Mouse (Mus musculus): ENCODE measurements around the gene Tmem143. TPM values are rescaled to one million over a fixed set of nuclear protein-coding genes. Genes with fewer than 3 reads are reported as not detected.
"Not testable (repeated sequence)": the region's sequence is repeated elsewhere in the genome, so short reads cannot be mapped to it uniquely, and the experiment has no call there.

Tmem143 gene
- 80.0 and 80.8 TPM in 2 replicates for total RNA-seq (2021)
- long read RNA-seq, experiment 1, partial matches to known transcripts = 1 of 7 reads
- long read RNA-seq, experiment 1, other reads (novel, unspliced or antisense) = 4 of 7 reads
- long read RNA-seq, experiment 2, transcript Tmem143-201 (8 exons, 2,297 nt) = major isoform, 8 of 13 reads
- long read RNA-seq, experiment 2, partial matches to known transcripts = 2 of 13 reads
- long read RNA-seq, experiment 2, other reads (novel, unspliced or antisense) = 3 of 13 reads

- peak; percentile 97 for DNase-seq
Observed at GRCm38 (mm10) chr7:45896517-45897257, at the start of gene Tmem143, which contains the start of gene Syngr4. TSS of gene Tmem143 (plus strand) at chr7:45896941. TSS of gene Syngr4 (minus strand) at chr7:45896714.

- DNase-seq = no peak
Observed at GRCm38 (mm10) chr7:45848447-45849027, 48.2 kb upstream of the Tmem143 start.

- no peak for DNase-seq
Observed at GRCm38 (mm10) chr7:45850661-45851060, 46.1 kb upstream of the Tmem143 start.

GRCm38 (mm10) chr7:45853089-45853488 lies 43.7 kb upstream of the Tmem143 start:
- DNase-seq = no peak

- DNase-seq = peak; percentile 47
Observed at GRCm38 (mm10) chr7:45856950-45857901, 39.5 kb upstream of the Tmem143 start.

- no peak for DNase-seq
Observed at GRCm38 (mm10) chr7:45859008-45859407, 37.7 kb upstream of the Tmem143 start.

- DNase-seq = no peak
Observed at GRCm38 (mm10) chr7:45862804-45863203, 33.9 kb upstream of the Tmem143 start.

- DNase-seq = no peak
Observed at GRCm38 (mm10) chr7:45864435-45864834, 32.3 kb upstream of the Tmem143 start.

GRCm38 (mm10) chr7:45865925-45866910 lies 30.5 kb upstream of the Tmem143 start:
- DNase-seq = peak; percentile 98

- no peak for DNase-seq
Observed at GRCm38 (mm10) chr7:45867871-45868270, 28.9 kb upstream of the Tmem143 start.

GRCm38 (mm10) chr7:45869107-45869670 lies 27.6 kb upstream of the Tmem143 start:
- DNase-seq = peak; percentile 60

GRCm38 (mm10) chr7:45869787-45870186 lies 27.0 kb upstream of the Tmem143 start:
- peak; percentile 59 for DNase-seq

- no peak for DNase-seq
Observed at GRCm38 (mm10) chr7:45870282-45871058, 26.3 kb upstream of the Tmem143 start.

GRCm38 (mm10) chr7:45872624-45873023 lies 24.1 kb upstream of the Tmem143 start, which contains the start of gene Kdelr1:
TSS of gene Kdelr1 (plus strand) at chr7:45872772.
- peak; percentile 93 for DNase-seq

- DNase-seq = peak; percentile 82
Observed at GRCm38 (mm10) chr7:45873061-45873947, 23.4 kb upstream of the Tmem143 start.

GRCm38 (mm10) chr7:45876895-45877294 lies 19.8 kb upstream of the Tmem143 start:
- DNase-seq = no peak

- not testable (repeated sequence) for DNase-seq
Observed at GRCm38 (mm10) chr7:45878278-45878677, 18.5 kb upstream of the Tmem143 start, which contains the start of gene Grin2d. TSS of gene Grin2d (minus strand) at chr7:45878378.

GRCm38 (mm10) chr7:45880531-45880930 lies 16.2 kb upstream of the Tmem143 start:
- DNase-seq = no peak

Measured in adrenal gland, postnatal 14 days (tissue).